10 mouse cellular contexts compared by ENCODE assay signal in genomic region chr6:87706246-87706645, GRCm38 (mm10). TPM values are rescaled to one million over a fixed set of nuclear protein-coding genes. Genes with fewer than 3 reads are reported as not detected.
DNase-seq lines count a peak whose midpoint lies in the region; ATAC-seq and TF ChIP-seq lines count a peak whose summit lies in the region.
"Had no signal": no experiment of that assay in that cellular context is flagged by ENCODE, and none has a peak within 500 bp of the region (broad histone marks: within the 10 kb centered on the region; RNA-seq: fewer than 3 reads in every experiment).

No protein-coding gene starts in this region.

- no peak overlapping the region for H3K4me2 ChIP-seq in kidney, postnatal 0 days (ENCODE audit: low read length)
- H3K4me2 ChIP-seq in kidney, embryonic 15.5 days: no peak overlapping the region
- H3K4me2 ChIP-seq: embryonic facial prominence, embryonic 15.5 days; lung, embryonic 15.5 days had no signal

- peak; percentile 3 for DNase-seq in cerebellum, adult 8-10 months
- no peak for DNase-seq in cerebellum, adult 11-12 months
- DNase-seq in kidney, postnatal 0 days (ENCODE audit: low spot score): peak; percentile 50
- DNase-seq in MEL-GATA-1-ER (ENCODE audit: extremely low read depth, low read depth): peak; percentile 24
- peak; percentile 52 for DNase-seq in induced T-regulatory cell, adult 2 months (ENCODE audit: low read depth)
- DNase-seq in urinary bladder, postnatal 25 days (ENCODE audit: low spot score): no peak
- no peak for DNase-seq in spleen, adult 18-20 months

- H3K4me3 ChIP-seq in kidney, postnatal 0 days (replicated peaks; ENCODE audit: low read depth, low read length): no peak overlapping the region
- no peak overlapping the region for H3K4me3 ChIP-seq in kidney, embryonic 15.5 days (replicated peaks)
- H3K4me3 ChIP-seq: embryonic facial prominence, embryonic 15.5 days; lung, embryonic 15.5 days had no signal

- no peaks in the 10 kb centered on the region for H3K9me3 ChIP-seq in kidney, postnatal 0 days (replicated peaks; ENCODE audit: low read length)
- no peaks in the 10 kb centered on the region for H3K9me3 ChIP-seq in kidney, embryonic 15.5 days (replicated peaks)
- H3K9me3 ChIP-seq: embryonic facial prominence, embryonic 15.5 days; lung, embryonic 15.5 days had no signal

- no peaks in the 10 kb centered on the region for H3K36me3 ChIP-seq in kidney, postnatal 0 days (ENCODE audit: insufficient read depth, low read length)
- H3K36me3 ChIP-seq in kidney, embryonic 15.5 days: no peaks in the 10 kb centered on the region
- H3K36me3 ChIP-seq: embryonic facial prominence, embryonic 15.5 days; lung, embryonic 15.5 days had no signal

- H3K27me3 ChIP-seq in kidney, postnatal 0 days (ENCODE audit: insufficient read depth, low read length): no peaks in the 10 kb centered on the region
- H3K27me3 ChIP-seq in kidney, embryonic 15.5 days: no peaks in the 10 kb centered on the region
- H3K27me3 ChIP-seq: lung, embryonic 15.5 days had no signal

- no peaks in the 10 kb centered on the region for H3K4me1 ChIP-seq in kidney, postnatal 0 days (replicated peaks; ENCODE audit: insufficient read depth, low read length)
- no peaks in the 10 kb centered on the region for H3K4me1 ChIP-seq in kidney, embryonic 15.5 days
- H3K4me1 ChIP-seq: embryonic facial prominence, embryonic 15.5 days; lung, embryonic 15.5 days had no signal

- no peak for ATAC-seq in kidney, postnatal 0 days (replicated peaks; ENCODE audit: low FRiP score, low read depth)
- ATAC-seq in kidney, embryonic 15.5 days (replicated peaks; ENCODE audit: low FRiP score): no peak

- TF ChIP-seq CTCF in kidney, postnatal 0 days (IDR thresholded peaks at IDR 0.05; ENCODE audit: low read depth): peak; percentile 58; the same call in 1 of the 2 replicates

- no peak overlapping the region for H3K9ac ChIP-seq in kidney, postnatal 0 days (ENCODE audit: low read depth, low read length)
- no peak overlapping the region for H3K9ac ChIP-seq in kidney, embryonic 15.5 days
- H3K9ac ChIP-seq: embryonic facial prominence, embryonic 15.5 days; lung, embryonic 15.5 days had no signal

- WGBS in kidney, postnatal 0 days: 44% methylated on average over 3 of the region's 3 CpGs
- WGBS in kidney, embryonic 15.5 days: 44% methylated on average over 3 of the region's 3 CpGs

- no peak overlapping the region for H3K27ac ChIP-seq in kidney, postnatal 0 days
- H3K27ac ChIP-seq in kidney, embryonic 15.5 days: no peak overlapping the region
- H3K27ac ChIP-seq: embryonic facial prominence, embryonic 15.5 days; lung, embryonic 15.5 days had no signal

RNA-seq across cellular contexts. Expression of gene Efcc1, which starts 24.4 kb away (rescaled TPM):
- polyA plus RNA-seq in kidney, postnatal 0 days (2015; fragmentation: Nextera tagmentation; extraction: Ambion mirVana): 1.7 and 2.0 TPM in 2 replicates
- polyA plus RNA-seq in kidney, embryonic 15.5 days (2015; fragmentation: Nextera tagmentation; extraction: Ambion mirVana): 1.4 and 1.5 TPM in 2 replicates

RNA-seq across cellular contexts. Expression of gene Aplf, which starts 34.3 kb away (rescaled TPM):
- 12.7 and 14.3 TPM in 2 replicates for polyA plus RNA-seq in kidney, postnatal 0 days (2015; fragmentation: Nextera tagmentation; extraction: Ambion mirVana)
- 15.9 and 18.9 TPM in 2 replicates for polyA plus RNA-seq in kidney, embryonic 15.5 days (2015; fragmentation: Nextera tagmentation; extraction: Ambion mirVana)

Comparison
In these comparisons a context has a peak if more than half of its experiments do, and no peak if none do; other contexts are left out.
1. DNase-seq: peak in cerebellum, adult 8-10 months (single experiment), kidney, postnatal 0 days (single experiment), MEL-GATA-1-ER (single experiment) and induced T-regulatory cell, adult 2 months (single experiment); none in cerebellum, adult 11-12 months (single experiment), urinary bladder, postnatal 25 days (single experiment) and spleen, adult 18-20 months (0 of 2).